Mouse (Mus musculus): ENCODE measurements around the gene Faim.

Faim gene

DNA sequence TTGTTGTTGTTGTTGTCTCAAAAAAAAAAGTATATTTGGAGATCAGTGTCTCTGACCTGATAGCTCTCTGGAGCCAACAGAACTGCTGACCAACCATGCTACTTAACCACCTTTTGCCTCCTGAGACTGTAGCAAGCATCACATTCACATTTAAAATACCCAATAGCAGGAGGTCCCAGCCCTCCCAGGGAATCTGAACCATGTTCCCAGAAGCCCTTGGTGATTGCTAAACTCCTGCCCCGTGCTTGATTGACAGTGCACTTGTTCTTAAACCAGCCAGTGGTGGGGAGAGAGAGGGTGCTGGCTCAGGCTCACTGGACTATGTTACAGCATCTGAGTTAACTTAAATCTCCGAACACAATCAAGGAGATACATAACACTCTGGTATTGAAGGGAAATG lies 11.3 kb upstream of the Faim start:
- DNase-seq (ENCODE audit: low spot score in 2 of 2): no peak

DNA sequence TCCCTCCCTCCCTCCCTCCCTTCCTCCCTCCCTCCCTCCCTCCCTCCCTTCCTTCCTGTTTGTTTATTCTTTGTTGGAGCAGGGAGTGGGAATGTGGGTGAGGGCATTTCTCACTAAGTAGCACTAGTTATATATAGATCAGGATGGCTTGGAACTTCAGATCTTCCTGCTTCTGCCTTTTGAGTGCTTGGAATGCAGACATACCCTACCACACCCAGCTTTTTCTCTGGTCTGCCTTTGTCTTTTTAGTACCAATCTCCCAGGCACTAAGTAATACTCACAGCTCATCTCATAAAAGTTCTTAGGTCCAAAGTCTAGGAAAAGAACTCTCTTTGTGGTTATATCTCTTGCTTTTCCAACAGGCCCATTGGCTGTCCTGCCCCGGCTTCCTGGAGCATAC lies 10.1 kb upstream of the Faim start:
- no peak for DNase-seq (ENCODE audit: low spot score in 2 of 2)

DNA sequence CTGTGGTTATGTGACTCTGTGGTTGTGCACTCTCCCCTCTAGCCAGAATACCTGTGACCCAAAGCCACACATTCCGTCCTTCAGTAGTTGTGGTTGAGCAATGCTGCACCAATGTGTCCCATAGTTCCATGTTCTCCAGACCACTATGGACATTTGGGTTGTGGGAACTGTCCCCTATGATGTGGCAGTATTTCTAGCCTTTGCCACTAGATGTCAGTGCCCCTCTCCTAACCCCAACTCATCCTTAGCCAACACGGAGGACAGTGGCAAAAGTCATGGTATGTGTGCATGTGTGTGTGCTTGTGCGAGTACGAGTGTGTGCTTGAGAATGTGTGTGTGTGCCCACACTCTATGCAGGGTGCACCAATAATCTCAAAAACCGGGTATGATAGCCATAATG lies 9.7 kb upstream of the Faim start:
- no peak for DNase-seq (ENCODE audit: low spot score in 2 of 2)

DNA sequence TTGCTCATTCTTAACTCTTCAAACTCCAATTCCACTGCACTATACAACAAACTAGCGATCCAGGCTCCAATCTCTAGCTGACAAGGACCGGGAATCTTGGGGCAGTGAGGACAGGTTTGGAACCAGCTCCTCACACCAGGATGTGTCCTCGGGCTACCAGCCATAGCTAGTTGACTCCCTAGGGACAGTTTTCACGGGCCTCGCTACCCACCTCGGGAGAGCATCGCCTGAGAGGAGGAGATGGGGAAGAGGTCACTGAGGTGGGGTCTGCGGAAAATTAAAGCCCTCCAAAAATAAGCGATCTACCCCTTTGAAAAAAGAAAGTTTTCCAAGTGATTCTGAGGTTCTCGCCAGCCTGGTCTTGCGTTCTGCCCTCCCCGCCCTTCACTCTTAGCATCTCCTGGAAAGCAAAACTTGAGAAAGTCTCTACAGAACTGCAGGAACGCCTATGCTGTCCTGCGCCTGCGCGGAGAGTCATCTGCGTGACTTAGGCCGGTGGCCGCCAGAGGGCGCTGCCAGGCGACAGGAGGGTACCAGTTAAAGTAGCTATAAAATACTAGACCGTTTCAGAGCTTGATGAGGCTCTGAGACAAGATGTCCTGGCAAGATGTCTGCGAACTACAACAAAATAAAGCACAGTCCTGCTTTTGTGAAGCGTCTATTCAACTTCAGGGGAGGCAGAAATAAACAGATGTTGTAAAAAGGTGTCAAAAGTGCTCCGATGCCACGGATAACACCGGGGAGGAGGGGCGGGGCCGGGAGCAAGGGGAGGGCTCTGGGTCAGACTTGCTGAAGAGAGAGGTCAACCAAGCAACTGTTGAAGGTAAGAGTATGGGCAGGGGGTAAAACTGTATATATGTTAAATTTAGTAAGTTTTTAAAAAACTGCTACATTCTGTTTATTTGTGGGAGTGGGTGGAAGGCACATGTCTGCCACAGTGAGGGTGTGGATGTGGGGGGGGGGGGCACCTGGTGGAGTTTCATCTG lies 6.4 kb upstream of the Faim start:
- DNase-seq (ENCODE audit: low spot score in 2 of 2): peak; percentile 85 to 88

DNA sequence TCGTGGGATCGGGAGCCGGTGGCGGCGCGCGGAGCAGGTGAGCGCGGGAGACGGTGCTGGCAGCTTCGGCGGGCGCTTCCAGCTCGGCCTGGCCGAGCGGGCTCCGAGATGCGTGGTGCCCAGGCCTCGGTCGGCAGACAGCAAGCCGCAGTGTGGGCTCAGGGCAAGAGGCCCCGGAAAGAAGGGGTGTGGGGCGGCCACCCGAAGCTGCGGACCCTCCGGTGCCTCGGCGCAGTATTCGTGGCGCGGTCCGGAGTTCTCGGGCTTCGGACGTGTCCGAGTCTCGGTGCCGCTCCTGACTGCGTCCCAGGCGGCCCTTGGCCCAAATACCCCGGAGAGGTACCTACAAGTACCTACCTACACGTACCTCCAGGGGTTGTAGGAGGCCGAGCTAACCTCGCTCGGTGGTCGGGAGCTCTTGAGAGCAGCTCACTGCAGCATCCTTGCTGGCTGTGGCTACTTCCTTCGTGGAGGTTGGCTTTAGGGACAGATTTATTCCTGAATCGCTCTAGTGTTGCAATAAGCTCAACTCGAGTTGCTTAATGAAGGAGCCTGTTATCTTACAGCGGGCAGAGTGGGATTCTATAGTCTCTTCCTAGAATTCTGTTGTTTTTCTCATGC lies 413 bp downstream of the Faim start:
- DNase-seq (ENCODE audit: low spot score in 2 of 2): no peak

DNA sequence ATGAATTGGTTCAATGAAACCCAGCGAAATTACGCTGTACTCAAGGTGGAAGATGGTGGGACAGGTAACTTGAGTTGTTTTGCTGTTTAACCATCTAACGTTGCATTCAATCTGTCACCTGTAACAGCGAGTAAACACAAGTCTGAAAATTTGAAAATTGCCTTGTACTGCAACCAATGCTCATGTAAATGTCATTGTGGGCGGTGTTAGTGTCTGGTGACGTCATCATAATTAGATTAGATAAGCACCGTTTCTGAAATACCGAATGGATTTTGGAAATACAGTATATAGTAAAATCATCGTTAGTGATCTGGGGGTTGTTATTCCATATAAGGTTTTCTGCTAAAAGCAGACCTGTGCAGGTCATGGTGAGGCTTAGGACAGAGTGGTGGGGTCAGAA lies 958 bp downstream of the Faim start:
- no peak for DNase-seq (ENCODE audit: low spot score in 2 of 2)

DNA sequence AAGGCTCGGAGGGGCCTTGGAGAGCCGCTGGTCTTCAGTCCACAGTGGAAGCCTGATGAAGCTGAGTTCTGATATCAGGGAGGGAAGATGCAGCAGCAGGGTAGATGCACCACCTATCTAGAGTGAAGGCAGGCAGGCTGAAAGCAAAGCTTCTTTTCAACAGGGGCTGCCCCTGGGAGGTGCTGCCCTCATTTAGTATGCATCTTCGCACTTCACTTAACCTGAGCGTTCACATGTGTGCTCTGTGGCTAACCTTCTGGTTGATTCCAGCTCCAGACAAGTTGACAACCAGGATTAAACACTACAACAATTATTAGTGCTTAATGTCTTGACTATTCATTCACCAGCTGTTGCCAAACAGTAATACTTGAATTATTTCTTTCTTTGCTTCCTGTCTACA lies 7.9 kb downstream of the Faim start:
- peak; percentile 27 to 38 for DNase-seq (ENCODE audit: low spot score in 2 of 2)

DNA sequence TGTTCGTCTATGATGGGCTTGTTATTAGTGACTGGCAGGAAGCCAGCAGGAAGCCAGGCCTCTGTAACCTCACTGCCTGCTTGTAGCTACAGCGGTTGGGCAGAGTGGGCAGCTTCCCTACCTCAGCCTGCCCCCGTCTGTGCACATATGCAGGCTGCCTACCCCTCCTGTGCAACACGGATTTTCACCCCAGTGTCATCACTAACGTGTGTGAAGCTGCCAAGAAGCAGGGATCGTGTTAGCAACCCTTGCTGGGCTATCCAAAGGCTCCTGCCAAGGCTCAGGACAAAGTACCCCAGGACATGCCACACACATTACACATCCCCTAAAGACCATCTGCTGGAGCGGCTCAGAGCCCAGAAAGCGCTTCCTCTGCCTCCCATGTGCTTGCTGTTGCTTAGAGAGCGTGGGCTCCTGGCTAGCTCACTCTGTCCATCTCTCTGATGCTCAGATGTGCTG lies 13.7 kb downstream of the Faim start:
- DNase-seq (ENCODE audit: low spot score in 2 of 2): no peak

DNA sequence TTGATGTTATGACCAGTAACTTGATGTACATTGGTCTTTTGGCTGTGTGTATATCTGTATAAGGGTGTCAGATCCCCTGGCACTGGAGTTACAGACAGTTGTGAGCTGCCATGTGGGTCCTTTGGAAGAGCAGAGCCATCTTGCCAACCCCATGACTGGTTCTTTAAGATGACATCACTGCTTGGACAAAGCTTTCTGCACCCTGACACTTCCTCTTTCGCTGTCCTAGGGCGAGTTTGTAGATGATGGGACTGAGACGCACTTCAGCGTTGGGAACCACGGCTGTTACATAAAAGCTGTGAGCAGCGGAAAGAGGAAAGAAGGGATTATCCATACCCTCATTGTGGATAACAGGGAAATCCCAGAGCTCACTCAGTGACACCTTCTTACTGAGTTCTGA lies 15.2 kb downstream of the Faim start:
- DNase-seq (ENCODE audit: low spot score in 2 of 2): no peak

DNA sequence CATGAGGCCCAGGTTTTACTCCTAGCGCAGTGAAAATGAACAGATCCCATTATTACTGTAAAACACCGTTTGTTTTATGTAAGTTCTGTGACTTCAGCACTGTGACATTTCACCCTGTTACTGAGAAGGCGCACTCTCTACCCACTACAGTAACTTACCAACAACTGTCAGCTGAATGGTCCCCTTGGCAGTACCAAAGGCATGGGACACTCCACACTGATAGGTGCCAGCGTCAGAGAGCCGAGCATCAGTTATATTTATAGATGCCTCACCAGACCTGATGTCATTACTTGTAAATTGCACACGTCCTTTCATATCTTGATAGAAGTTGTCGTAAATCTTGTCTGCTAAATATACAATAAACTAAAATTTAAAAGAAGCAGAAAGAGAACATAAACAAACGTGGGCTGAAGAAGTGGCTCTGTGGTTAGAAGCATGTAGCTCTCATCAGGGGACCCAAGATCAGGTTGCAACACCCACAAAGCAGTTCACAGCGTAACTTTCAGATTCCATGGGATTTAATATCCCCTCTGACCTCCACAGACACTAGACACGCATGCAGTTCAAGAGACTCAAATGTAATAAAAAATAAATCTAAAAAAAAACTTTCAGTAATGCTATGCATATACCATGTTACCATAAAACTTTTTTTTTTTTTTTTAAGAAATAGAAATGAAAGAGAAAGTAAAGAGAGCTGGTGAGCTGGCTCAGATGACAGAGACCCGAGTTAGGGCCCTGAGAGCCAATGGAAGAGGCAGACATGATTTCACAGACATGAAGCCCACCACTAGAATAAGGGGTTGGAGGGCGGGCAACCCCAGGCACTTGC lies 23.1 kb downstream of the Faim start:
- no peak for DNase-seq (ENCODE audit: low spot score in 2 of 2)

DNA sequence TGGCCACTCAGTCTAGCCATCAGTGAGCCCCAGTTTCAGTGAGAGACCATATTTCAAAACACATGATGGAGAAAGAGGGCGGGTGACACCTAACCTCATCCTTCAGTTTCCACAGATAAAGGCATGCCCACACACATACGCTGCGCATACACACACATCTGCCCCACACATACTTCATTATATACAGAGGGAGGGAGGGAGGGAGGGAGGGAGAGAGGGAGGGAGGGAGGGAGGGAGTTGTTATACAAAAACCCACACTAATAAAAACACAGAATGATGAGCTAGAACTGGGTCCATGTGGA lies 23.7 kb downstream of the Faim start:
- no peak for DNase-seq (ENCODE audit: low spot score in 2 of 2)

DNA sequence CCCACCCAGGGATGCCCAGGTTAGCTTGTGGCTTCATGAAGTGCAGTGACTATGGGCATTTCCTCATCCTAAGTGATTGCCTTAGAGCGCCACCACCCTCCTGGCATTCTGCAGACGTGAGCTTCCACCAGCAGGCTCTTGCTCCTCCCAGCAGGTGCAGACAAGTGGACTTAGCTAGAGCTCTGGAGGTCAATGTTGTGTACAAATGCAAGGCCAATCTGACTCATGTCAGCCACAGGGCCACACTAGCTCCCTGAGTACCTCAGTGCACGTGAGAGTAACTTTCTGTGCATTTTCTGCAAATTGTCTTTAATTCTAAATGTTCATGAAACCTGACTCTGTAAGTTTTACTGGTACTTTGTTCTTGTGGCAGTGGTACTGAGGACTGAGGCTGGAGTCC lies 30.1 kb downstream of the Faim start:
- DNase-seq (ENCODE audit: low spot score in 2 of 2): no peak

DNA sequence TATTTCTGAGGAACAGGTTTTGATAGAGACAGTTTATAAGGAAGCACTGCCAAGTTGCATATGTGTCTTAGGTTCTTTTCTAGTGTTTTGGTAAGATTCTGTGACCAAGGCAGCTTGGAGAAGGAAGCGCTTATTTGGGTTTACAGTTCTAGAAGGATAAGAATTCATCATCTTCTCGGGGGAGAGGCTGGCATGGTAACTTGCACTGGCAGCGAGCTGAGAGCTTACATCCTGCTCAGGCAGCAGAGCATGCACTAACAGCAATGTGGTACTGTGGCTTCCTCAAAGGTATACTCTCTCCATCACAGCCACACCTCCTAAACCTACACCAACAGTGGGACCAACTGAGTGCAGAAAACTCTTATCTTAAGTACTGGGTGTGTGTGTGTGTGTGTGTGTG lies 30.6 kb downstream of the Faim start:
- DNase-seq (ENCODE audit: low spot score in 2 of 2): no peak

DNA sequence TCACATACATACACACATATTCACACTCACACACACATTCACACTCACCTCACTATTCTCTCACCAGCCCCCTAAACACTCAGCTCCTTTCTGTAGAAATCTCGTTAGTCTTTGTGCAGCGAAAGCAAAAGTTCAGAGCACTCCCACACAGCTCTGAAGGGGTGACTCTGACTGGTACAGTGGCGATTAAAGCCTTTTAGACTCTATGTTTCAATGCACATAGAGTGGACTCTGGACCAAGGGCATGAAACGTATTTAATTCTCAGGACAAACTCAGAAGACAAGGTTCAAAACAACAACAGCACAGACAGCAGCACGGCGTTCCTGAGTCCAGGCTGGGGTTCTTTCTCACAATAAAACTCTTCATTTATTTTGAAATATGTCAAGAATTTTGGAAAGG lies 31.5 kb downstream of the Faim start:
- no peak for DNase-seq (ENCODE audit: low spot score in 2 of 2)

DNA sequence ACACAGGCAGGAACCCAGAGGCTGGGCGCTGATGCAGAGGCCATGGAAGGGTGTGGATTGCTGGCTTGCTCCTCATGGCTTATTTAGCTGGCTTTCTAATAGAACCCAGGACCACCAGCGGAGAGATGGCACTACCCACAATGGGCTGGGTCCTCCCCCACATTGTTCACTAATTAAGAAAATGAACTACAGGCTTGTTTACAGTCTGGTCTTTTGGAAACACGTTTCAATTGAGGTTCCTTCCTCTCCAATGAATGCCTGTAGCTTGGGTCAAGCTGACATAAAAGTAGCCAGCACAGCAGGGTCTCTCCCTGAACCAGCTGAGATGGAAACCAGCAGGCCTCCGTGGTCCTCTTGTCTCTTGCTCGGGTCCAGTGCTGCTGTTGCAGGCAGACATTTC lies 35.0 kb downstream of the Faim start:
- DNase-seq (ENCODE audit: low spot score in 2 of 2): no peak

DNA sequence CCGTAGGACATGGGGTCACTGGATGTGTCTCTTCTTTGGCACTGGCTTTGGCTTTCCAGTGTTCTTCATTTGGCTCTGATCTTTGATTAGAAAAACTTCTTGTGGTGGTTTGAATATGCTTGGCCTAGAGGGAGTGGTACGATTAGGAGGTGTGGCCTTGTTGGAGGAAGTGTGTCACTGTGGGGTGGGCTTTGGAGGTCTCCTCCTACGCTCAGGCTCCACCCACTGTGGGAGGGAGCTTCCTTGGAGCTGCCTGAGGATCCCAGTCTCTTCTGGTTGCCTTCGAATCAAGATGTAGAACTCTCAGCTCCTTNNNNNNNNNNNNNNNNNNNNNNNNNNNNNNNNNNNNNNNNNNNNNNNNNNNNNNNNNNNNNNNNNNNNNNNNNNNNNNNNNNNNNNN lies 35.6 kb downstream of the Faim start:
- no peak for DNase-seq (ENCODE audit: low spot score in 2 of 2)

DNA sequence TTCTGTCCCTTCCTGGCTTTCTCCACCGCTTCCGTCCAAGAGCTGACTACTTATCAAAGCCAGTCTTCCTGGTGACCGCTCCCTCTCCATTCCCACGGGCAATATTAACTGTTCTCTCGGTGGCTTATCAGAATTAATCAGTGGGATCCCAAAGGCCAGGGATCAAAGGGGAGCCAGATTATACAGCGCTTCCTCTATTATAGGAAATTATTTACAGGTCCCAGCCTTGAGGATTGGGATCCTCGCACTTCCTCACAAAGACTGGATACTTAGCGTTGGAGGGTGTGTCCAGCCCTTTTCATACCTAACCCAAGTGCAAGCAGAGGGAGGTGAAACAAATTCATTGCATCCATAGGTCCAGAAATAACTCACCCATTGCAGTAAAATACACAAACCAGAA lies 45.9 kb downstream of the Faim start:
- DNase-seq (ENCODE audit: low spot score in 2 of 2): no peak

DNA sequence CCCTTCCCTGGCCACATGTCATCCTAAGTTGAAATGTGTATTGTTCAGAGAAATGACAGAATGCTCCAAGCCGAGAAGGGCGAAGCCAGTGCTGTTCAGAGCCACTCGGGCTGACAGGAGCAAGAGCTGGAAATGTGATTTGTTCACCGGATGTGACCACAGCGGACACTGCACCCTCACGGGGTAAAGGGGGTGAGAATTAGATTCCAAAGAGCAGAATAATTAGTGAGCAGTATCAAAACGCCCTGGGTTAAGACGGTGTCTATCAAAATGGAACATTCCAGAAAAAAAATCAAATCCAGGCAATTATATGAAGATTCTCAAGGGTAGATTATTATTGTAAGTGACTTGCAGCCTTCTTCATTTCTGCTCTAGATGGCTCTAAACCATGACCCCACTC lies 47.9 kb downstream of the Faim start:
- no peak for DNase-seq (ENCODE audit: low spot score in 2 of 2)

DNA sequence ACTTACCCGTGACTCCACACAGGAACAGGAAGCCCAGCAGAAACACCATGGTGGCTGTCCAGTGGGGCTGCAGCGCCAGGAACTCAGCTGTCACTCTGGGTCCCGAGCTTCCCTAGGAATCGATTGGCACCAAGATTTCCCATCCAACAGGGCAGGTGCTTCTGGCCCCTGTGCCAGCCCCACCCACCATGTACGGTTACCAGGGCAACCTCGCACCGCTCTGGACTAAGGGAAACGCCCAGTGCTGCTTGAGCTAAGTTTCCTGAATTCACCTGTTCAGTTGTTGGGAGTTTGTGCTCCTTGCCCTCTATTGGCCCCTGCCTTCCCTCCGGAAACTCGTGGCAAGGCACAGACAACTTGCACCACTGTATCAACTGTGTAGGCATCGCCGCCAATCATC lies 49.4 kb downstream of the Faim start, which contains the start of gene Gm1123:
TSS of gene Gm1123 (minus strand) at position 141 of the 400 bp plus-strand sequence.
- DNase-seq (ENCODE audit: low spot score in 2 of 2): no peak

DNA sequence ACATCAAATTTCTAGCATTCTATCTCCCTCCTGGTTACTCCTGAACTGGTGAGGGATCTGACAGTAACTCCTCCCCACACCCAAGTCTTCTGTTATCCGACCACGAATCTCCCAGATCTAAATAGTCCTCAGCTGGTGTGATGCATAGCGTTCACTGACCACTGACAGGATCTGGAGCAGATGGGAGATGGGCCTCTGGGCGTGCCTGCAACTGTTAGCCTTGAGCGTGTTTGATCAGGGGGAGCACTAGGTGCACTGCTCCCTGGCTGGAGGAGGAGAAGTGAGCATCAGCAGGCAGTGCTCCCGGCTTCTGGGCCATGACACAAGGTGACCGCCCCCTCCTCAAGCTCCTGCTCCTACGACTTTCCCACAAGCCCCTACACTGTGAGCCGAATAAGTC lies 55.8 kb downstream of the Faim start:
- DNase-seq (ENCODE audit: low spot score in 2 of 2): no peak

DNA sequence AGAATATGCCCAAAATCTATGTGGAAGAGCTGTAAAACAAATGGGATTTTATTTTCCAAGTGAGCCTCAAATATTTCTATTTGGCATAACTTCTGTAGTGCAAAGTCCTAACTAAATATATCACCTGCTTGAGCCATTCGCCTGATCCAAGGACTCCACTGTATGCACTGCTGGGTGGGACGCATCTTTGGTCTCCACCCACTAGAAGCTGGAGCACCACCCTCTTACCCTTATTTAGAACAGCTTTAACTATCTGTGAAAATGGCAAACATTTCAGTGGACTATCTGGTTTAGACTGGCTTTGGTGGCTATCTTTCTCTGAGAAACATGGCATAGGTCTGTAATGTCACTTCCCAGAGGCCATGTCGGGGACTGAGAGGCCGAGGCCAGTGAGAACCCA lies 56.5 kb downstream of the Faim start:
- no peak for DNase-seq (ENCODE audit: low spot score in 2 of 2)

DNA sequence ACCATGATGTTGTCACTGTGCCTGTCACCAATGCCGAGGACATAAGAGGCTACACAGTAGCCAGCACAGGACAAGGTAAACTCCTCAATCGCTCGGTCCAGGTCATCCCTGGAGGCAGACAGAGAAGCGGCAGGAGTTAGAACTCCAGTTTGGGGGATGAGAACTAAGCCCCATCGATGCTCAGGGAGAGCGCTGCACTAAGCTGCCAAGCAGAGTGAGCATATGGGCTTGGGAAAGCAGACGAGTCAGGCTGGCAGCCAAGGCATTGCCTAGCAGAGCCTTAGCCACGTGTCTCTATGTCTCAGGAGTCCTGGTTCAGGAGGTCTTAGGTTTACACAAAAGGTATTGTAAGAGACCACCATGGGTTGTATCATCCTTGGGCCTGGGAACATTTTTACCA lies 58.6 kb downstream of the Faim start:
- no peak for DNase-seq (ENCODE audit: low spot score in 2 of 2)

Measured in spleen, postnatal 36 days (tissue).